Mouse (Mus musculus): ENCODE measurements at regions not wholly inside any gene's neighbourhood (a gene's known extent, or its start where the extent isn't known, plus 50 kb on each side); places are given as distances from the start of the nearest gene placed in this dataset.

DNA sequence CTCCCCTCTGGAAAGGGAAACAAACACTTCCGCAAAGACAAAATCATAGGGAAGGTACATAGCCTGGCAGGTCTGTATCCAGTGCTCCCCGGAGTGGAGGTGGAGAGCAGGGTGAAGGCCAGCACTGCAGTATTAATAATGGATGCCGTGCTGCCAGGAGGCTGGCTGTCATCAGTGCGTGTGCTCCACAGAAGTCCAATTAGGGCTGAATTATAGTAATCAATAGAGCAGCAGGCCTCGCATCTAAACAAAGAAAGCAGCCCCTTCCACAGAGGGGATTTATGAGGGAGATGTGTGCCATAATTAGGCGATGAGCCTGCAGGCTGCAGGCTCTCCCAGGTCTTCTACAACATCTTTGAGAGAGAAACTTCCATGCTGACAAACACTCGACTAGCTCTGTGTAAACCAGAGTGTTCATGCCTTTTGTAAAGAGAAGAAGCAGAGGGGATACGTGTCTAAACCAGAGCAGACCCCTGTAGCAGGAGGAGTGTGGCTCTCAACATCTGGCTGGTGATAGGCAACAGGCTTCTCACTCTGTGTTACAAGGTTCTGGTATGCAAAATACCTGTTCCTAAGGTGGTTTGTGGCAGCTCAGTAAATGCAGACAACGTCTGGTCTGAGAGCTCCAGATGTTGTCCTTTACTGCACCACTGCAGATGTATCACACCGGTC lies 334.5 kb upstream of the Vstm2b start:
- Histone ChIP-seq H3K4me1 (ENCODE audit: insufficient read depth) (no peaks in the 10 kb centered on the region), H3K9me3 (ENCODE audit: low read length) (no peaks in the 10 kb centered on the region; the same call in 1 of the 2 replicates), H3K36me3 (replicated peaks; ENCODE audit: insufficient read depth, low read length) (no peaks in the 10 kb centered on the region), H3K4me2 (ENCODE audit: low read depth, low read length) (no peak overlapping the region), H3K27ac (ENCODE audit: low read depth) (no peak overlapping the region), H3K9ac (replicated peaks) (no peak overlapping the region), H3K27me3 (ENCODE audit: insufficient read depth, low read length) (no peaks in the 10 kb centered on the region), H3K4me3 (ENCODE audit: low read depth, low read length) (no peak overlapping the region)
- ATAC-seq (no peak), DNase-seq (no peak)
- TF ChIP-seq EP300 (IDR thresholded peaks at IDR 0.05; ENCODE audit: low read depth) = no peak
- TF ChIP-seq CTCF (IDR thresholded peaks at IDR 0.05; ENCODE audit: low read depth) = no peak
- 67% methylated on average over 10 of the region's 10 CpGs for WGBS (ENCODE audit: insufficient replicate concordance)

DNA sequence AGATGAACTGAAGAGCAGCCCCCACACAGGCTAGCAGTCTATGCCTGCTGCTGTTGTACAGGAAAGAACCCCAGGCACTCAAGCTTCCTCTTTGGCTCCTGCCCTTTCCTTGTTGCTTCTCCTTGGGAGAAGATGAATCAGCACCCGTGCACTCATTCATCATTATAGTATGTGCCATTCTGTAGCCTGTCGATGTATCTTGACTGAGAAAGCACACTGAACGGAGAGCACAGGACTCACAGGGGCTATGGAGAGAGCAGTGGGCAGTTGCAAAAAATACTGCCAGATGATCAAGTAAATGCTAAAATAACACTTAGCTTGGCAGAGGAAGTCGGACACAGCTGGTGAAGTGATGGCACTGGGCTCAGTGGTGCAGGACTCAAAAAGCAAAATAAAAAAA lies 322.2 kb upstream of the Vstm2b start:
- no peak overlapping the region for H3K27ac ChIP-seq (ENCODE audit: low read depth)

DNA sequence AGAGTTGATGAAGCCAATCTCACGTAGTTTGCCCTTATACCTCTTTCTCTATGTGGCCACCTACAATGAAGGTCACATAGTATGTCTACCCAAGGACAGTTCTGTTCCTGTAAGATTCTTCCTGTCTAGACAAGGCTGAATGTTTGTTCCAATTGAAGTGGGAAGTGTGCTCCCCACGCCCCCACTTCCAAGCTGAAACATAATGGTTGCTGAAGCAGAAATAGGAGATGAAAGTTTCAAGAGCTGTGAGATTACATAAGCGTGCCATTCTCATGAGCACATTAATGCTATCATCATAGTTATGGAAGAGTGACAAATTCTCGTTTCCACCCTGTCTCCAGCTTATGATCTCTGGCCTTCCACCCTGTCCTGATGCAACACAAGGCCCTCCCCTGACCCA lies 320.8 kb upstream of the Vstm2b start:
- no peak overlapping the region for H3K27ac ChIP-seq (ENCODE audit: low read depth)
- H3K27me3 ChIP-seq (ENCODE audit: insufficient read depth, low read length) = no peaks in the 10 kb centered on the region
- DNase-seq (no peak), ATAC-seq (no peak)
- no peaks in the 10 kb centered on the region for H3K9me3 ChIP-seq (ENCODE audit: low read length)
- H3K9ac ChIP-seq (replicated peaks) = no peak overlapping the region
- no peaks in the 10 kb centered on the region for H3K4me1 ChIP-seq (ENCODE audit: insufficient read depth)
- no peak overlapping the region for H3K4me3 ChIP-seq (ENCODE audit: low read depth, low read length)
- H3K4me2 ChIP-seq (ENCODE audit: low read depth, low read length) = no peak overlapping the region
- H3K36me3 ChIP-seq (replicated peaks; ENCODE audit: insufficient read depth, low read length) = no peaks in the 10 kb centered on the region
- TF ChIP-seq CTCF (IDR thresholded peaks at IDR 0.05; ENCODE audit: low read depth) (no peak), EP300 (IDR thresholded peaks at IDR 0.05; ENCODE audit: low read depth) (no peak)
- 56% methylated on average over 4 of the region's 4 CpGs for WGBS (ENCODE audit: insufficient replicate concordance)

More for the DNA sequence above, 322.2 kb upstream of the Vstm2b start:
- TF ChIP-seq CTCF (IDR thresholded peaks at IDR 0.05; ENCODE audit: low read depth) = no peak
- TF ChIP-seq EP300 (IDR thresholded peaks at IDR 0.05; ENCODE audit: low read depth) = no peak
- Histone ChIP-seq H3K4me2 (ENCODE audit: low read depth, low read length) (no peak overlapping the region), H3K27me3 (ENCODE audit: insufficient read depth, low read length) (no peaks in the 10 kb centered on the region), H3K4me3 (ENCODE audit: low read depth, low read length) (no peak overlapping the region), H3K9me3 (ENCODE audit: low read length) (no peaks in the 10 kb centered on the region), H3K4me1 (ENCODE audit: insufficient read depth) (no peaks in the 10 kb centered on the region), H3K36me3 (replicated peaks; ENCODE audit: insufficient read depth, low read length) (no peaks in the 10 kb centered on the region), H3K9ac (replicated peaks) (no peak overlapping the region)
- no peak for ATAC-seq
- WGBS (ENCODE audit: insufficient replicate concordance) = 76% methylated on average over 4 of the region's 4 CpGs
- no peak for DNase-seq

DNA sequence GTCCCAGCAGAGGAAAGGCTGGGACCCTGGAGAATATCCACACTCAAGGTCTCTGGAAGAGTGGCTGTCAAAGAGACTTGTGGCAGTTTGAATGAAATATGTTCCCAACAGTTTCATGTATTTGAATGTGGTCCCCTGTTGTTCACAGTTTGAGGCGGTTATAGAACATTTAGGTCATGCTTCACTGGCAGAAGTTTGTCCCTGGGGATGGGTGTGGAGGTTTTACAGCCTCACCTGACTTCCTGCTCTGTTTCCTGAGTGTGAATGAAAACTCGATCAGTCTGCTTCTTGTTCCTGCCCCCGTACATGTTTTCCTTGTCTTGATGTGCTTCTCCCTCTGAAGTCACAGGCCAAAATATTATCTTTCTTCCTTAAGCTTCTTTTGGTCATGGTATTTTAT lies 277.4 kb upstream of the Vstm2b start:
- TF ChIP-seq CTCF (IDR thresholded peaks at IDR 0.05; ENCODE audit: low read depth) (no peak), EP300 (IDR thresholded peaks at IDR 0.05; ENCODE audit: low read depth) (no peak)
- 54% methylated on average over 3 of the region's 3 CpGs for WGBS (ENCODE audit: insufficient replicate concordance)
- no peak overlapping the region for H3K27ac ChIP-seq (ENCODE audit: low read depth)
- H3K4me3 ChIP-seq (ENCODE audit: low read depth, low read length) = no peak overlapping the region
- no peak for DNase-seq
- no peak overlapping the region for H3K4me2 ChIP-seq (ENCODE audit: low read depth, low read length)
- H3K27me3 ChIP-seq (ENCODE audit: insufficient read depth, low read length) = no peaks in the 10 kb centered on the region
- H3K36me3 ChIP-seq (replicated peaks; ENCODE audit: insufficient read depth, low read length) = no peaks in the 10 kb centered on the region
- no peaks in the 10 kb centered on the region for H3K4me1 ChIP-seq (ENCODE audit: insufficient read depth)
- ATAC-seq = no peak
- no peaks in the 10 kb centered on the region for H3K9me3 ChIP-seq (ENCODE audit: low read length)
- H3K9ac ChIP-seq (replicated peaks) = no peak overlapping the region

DNA sequence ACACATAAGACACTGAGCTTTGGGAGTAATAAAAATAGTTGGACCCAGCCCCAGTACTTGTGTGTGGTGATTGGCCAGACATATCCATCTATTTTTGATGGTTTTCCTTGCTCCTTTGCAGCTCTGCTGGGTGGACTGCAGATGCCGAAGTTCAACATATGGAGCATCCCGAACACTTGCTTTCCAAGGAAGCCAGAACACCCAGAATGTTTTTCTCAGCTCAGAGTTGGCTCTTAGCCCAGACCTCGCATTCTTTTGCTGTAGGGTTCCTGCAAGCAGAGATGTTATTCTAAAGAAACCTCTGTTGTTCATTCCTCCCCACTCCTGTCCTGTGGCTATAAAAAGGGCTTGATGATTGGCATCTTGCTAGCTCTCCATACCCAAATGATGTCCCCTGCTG lies 275.3 kb upstream of the Vstm2b start:
- 61% methylated on average over 3 of the region's 3 CpGs for WGBS (ENCODE audit: insufficient replicate concordance)
- no peak for TF ChIP-seq CTCF (IDR thresholded peaks at IDR 0.05; ENCODE audit: low read depth)
- TF ChIP-seq EP300 (IDR thresholded peaks at IDR 0.05; ENCODE audit: low read depth) = no peak
- ATAC-seq (no peak), DNase-seq (no peak)
- Histone ChIP-seq H3K4me3 (ENCODE audit: low read depth, low read length) (no peak overlapping the region), H3K4me2 (ENCODE audit: low read depth, low read length) (no peak overlapping the region), H3K36me3 (replicated peaks; ENCODE audit: insufficient read depth, low read length) (no peaks in the 10 kb centered on the region), H3K9ac (replicated peaks) (no peak overlapping the region), H3K27ac (ENCODE audit: low read depth) (no peak overlapping the region), H3K9me3 (ENCODE audit: low read length) (no peaks in the 10 kb centered on the region), H3K4me1 (ENCODE audit: insufficient read depth) (no peaks in the 10 kb centered on the region), H3K27me3 (ENCODE audit: insufficient read depth, low read length) (no peaks in the 10 kb centered on the region)

DNA sequence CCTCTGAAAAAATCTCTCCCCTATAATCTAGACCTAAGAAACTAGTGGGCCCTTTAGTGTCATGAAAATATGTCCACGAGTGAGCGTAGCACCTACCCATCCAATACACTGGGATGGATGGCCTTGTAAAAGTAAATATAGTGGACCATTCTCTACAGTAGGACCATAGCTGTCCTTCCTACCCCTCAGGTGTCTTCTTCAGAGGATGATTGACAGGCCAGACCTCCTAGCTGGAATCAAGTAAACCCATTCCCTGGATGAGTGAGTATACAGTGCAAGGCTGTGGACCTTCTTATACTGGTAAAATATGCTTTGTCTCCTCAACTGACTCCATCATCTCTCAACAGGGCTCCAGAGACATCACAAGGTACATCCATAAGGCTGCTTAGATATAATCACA lies 274.8 kb upstream of the Vstm2b start:
- Histone ChIP-seq H3K4me3 (ENCODE audit: low read depth, low read length) (no peak overlapping the region), H3K27ac (ENCODE audit: low read depth) (no peak overlapping the region), H3K27me3 (ENCODE audit: insufficient read depth, low read length) (no peaks in the 10 kb centered on the region), H3K9me3 (ENCODE audit: low read length) (no peaks in the 10 kb centered on the region), H3K4me2 (ENCODE audit: low read depth, low read length) (no peak overlapping the region), H3K36me3 (replicated peaks; ENCODE audit: insufficient read depth, low read length) (no peaks in the 10 kb centered on the region), H3K4me1 (ENCODE audit: insufficient read depth) (no peaks in the 10 kb centered on the region), H3K9ac (replicated peaks) (no peak overlapping the region)
- no peak for ATAC-seq
- no peak for DNase-seq
- 85% methylated on average over 2 of the region's 2 CpGs for WGBS (ENCODE audit: insufficient replicate concordance)
- TF ChIP-seq CTCF (IDR thresholded peaks at IDR 0.05; ENCODE audit: low read depth) (no peak), EP300 (IDR thresholded peaks at IDR 0.05; ENCODE audit: low read depth) (no peak)

DNA sequence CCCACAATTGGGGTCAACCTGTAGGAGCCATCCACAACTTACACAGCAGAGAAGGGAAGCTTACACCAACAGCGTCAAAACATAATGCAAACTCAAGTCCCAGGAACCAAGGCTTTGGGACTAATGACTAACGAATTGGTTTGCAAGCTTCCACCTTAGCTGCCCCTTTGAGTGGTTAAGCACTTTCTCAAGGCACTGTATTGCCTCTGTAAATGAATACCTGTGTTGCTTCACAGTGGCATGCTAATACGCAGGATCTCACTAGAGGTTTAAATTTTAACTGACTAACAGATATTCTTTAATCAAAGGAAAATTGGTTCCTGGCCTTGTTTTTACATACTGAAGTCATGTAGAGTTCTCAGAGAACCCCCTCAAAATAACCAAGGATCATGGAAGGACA lies 261.8 kb upstream of the Vstm2b start:
- H3K4me2 ChIP-seq (ENCODE audit: low read depth, low read length) = no peak overlapping the region
- no peaks in the 10 kb centered on the region for H3K36me3 ChIP-seq (replicated peaks; ENCODE audit: insufficient read depth, low read length)
- H3K27me3 ChIP-seq (ENCODE audit: insufficient read depth, low read length) = no peaks in the 10 kb centered on the region
- ATAC-seq (no peak), DNase-seq (no peak)
- H3K4me3 ChIP-seq (ENCODE audit: low read depth, low read length) = no peak overlapping the region
- TF ChIP-seq CTCF (IDR thresholded peaks at IDR 0.05; ENCODE audit: low read depth) (no peak), EP300 (IDR thresholded peaks at IDR 0.05; ENCODE audit: low read depth) (no peak)
- no peaks in the 10 kb centered on the region for H3K9me3 ChIP-seq (ENCODE audit: low read length)
- 69% methylated on average over 3 of the region's 3 CpGs for WGBS (ENCODE audit: insufficient replicate concordance)
- H3K9ac ChIP-seq (replicated peaks) = no peak overlapping the region
- no peak overlapping the region for H3K27ac ChIP-seq (ENCODE audit: low read depth)
- no peaks in the 10 kb centered on the region for H3K4me1 ChIP-seq (ENCODE audit: insufficient read depth)

Measured in liver, postnatal 0 days (tissue).